Mouse (Mus musculus): ENCODE measurements around the gene D5Ertd579e.

GRCm38 (mm10) chr5:36681219-36681618 is 14.6 kb downstream of the D5Ertd579e start:
- TF ChIP-seq POLR2A (IDR thresholded peaks at IDR 0.05; ENCODE audit: borderline replicate concordance, control insufficient read depth, low read depth, low read length) (no peak), CTCF (IDR thresholded peaks at IDR 0.05; ENCODE audit: control insufficient read depth, insufficient read depth, low read length) (no peak)

All from bone marrow, adult 2 months (tissue).